Mouse (Mus musculus) olfactory bulb, adult 2 months (tissue): Measurements from ENCODE around the gene Sec14l1. TPM values are rescaled to one million over a fixed set of nuclear protein-coding genes. Genes with fewer than 3 reads are reported as not detected.
"Not testable (repeated sequence)": the region's sequence is repeated elsewhere in the genome, so short reads cannot be mapped to it uniquely, and the experiment has no call there.

Source experiments
- H3K27ac ChIP-seq: fragments of 200-500 bp; 2 replicates; pipeline ENCODE4 v1.5.1; 2012; ENCODE audit warnings: low read depth, low read length; ENCODE audit not compliant: insufficient read depth
- H3K4me1 ChIP-seq: fragments of 200-500 bp; 2 replicates; pipeline ENCODE4 v1.6.1; 2012; ENCODE audit warnings: low read length; ENCODE audit not compliant: control insufficient read depth, insufficient read depth
- H3K4me3 ChIP-seq: fragments of 200-500 bp; 2 replicates; pipeline ENCODE4 v1.5.1; 2012; ENCODE audit warnings: mild to moderate bottlenecking, low read depth, low read length, moderate library complexity; ENCODE audit not compliant: insufficient read depth
- CTCF ChIP-seq: fragments of 200-500 bp; IDR thresholded peaks from 2 replicates; pipeline ENCODE4 v1.5.1; 2012; ENCODE audit warnings: low read depth, mild to moderate bottlenecking, low read length, moderate library complexity; ENCODE audit not compliant: insufficient read depth
- POLR2A ChIP-seq: fragments of 200-500 bp; IDR thresholded peaks from 2 replicates; pipeline ENCODE4 v1.6.1; 2012; ENCODE audit warnings: mild to moderate bottlenecking, low read depth, low read length, moderate library complexity; ENCODE audit not compliant: insufficient read depth
- WGBS: fragments of 180-500 bp; shearing (Covaris S2); methylation state at CpG from one replicate; pipeline ENCODE4 v1.1.7; 2018; 5-methylcytosine and 5-hydroxymethylcytosine counted together
- polyA plus RNA-seq: library from polyadenylated mRNA; stranded (reverse); fragments of >200 nt; gene quantifications from 2 replicates; pipeline ENCODE4 v1.2.4, GENCODE M21; 2012; ENCODE audit warnings: low replicate concordance; ENCODE audit not compliant: missing spikeins, insufficient read depth, insufficient read length

The Sec14l1 gene
- not detected in 2 replicates for polyA plus RNA-seq

GRCm38 (mm10) chr11:117114592-117115345, at the start of gene Sec14l1:
Gene Sec14l1 (plus strand): TSS chr11:117115168.
- TF ChIP-seq POLR2A (peak; percentile 85), CTCF (no peak)
- Histone ChIP-seq H3K27ac (peak within 1 kb of the TSS; percentile 92), H3K4me3 (peak within 1 kb of the TSS; percentile 75), H3K4me1 (peaks cover 21% of the 10 kb centered on the region)
- 0% methylated on average over 64 of the region's 67 CpGs for WGBS

- 89% methylated on average over 5 of the region's 5 CpGs for WGBS
- peaks cover 22% of the 10 kb centered on the region for H3K4me1 ChIP-seq
These were observed 49.4 kb upstream of the Sec14l1 start for GRCm38 (mm10) chr11:117065602-117066001.

GRCm38 (mm10) chr11:117066738-117067137, 48.2 kb upstream of the Sec14l1 start:
- TF ChIP-seq CTCF (no peak), POLR2A (no peak)
- peaks cover 19% of the 10 kb centered on the region for H3K4me1 ChIP-seq
- no peak overlapping the region for H3K4me3 ChIP-seq
- WGBS: 66% methylated on average over 5 of the region's 5 CpGs
- no peak overlapping the region for H3K27ac ChIP-seq

More at GRCm38 (mm10) chr11:117065602-117066001, 49.4 kb upstream of the Sec14l1 start:
- H3K4me3 ChIP-seq, H3K27ac ChIP-seq: not testable (repeated sequence)

- 91% methylated on average over 1 of the region's 1 CpGs for WGBS
These were observed 46.6 kb upstream of the Sec14l1 start for GRCm38 (mm10) chr11:117068332-117068731.

GRCm38 (mm10) chr11:117069027-117069426, 45.9 kb upstream of the Sec14l1 start:
- no peak for TF ChIP-seq POLR2A
- no peak for TF ChIP-seq CTCF
- H3K4me1 ChIP-seq: peaks cover 5% of the 10 kb centered on the region; the same call in 1 of the 2 replicates
- 74% methylated on average over 3 of the region's 3 CpGs for WGBS

More at GRCm38 (mm10) chr11:117068332-117068731, 46.6 kb upstream of the Sec14l1 start:
- Histone ChIP-seq H3K4me3 (no peak overlapping the region), H3K4me1 (peaks cover 10% of the 10 kb centered on the region), H3K27ac (no peak overlapping the region)
- TF ChIP-seq POLR2A: no peak
- no peak for TF ChIP-seq CTCF

GRCm38 (mm10) chr11:117070711-117071110, 44.3 kb upstream of the Sec14l1 start:
- WGBS: 75% methylated on average over 7 of the region's 7 CpGs
- TF ChIP-seq CTCF: no peak
- Histone ChIP-seq H3K4me3 (no peak overlapping the region), H3K4me1 (peaks cover 4% of the 10 kb centered on the region; the same call in 1 of the 2 replicates), H3K27ac (no peak overlapping the region)

More at GRCm38 (mm10) chr11:117069027-117069426, 45.9 kb upstream of the Sec14l1 start:
- no peak overlapping the region for H3K27ac ChIP-seq
- no peak overlapping the region for H3K4me3 ChIP-seq

GRCm38 (mm10) chr11:117072128-117072527, 42.8 kb upstream of the Sec14l1 start:
- Histone ChIP-seq H3K4me1 (peaks cover 11% of the 10 kb centered on the region), H3K27ac (no peak overlapping the region), H3K4me3 (no peak overlapping the region)
- peak; percentile 97 for TF ChIP-seq CTCF
- TF ChIP-seq POLR2A: no peak
- WGBS: 2% methylated on average over 13 of the region's 13 CpGs

GRCm38 (mm10) chr11:117073426-117073825, 41.5 kb upstream of the Sec14l1 start:
- no peak overlapping the region for H3K27ac ChIP-seq
- no peak overlapping the region for H3K4me3 ChIP-seq
- peaks cover 18% of the 10 kb centered on the region for H3K4me1 ChIP-seq
- TF ChIP-seq CTCF (no peak), POLR2A (no peak)
- WGBS: 94% methylated on average over 9 of the region's 9 CpGs

GRCm38 (mm10) chr11:117076576-117077196, 38.3 kb upstream of the Sec14l1 start:
- H3K27ac ChIP-seq: peak overlapping the region; percentile 94
- H3K4me3 ChIP-seq: peak overlapping the region; percentile 91
- under 1% methylated on average over 54 of the region's 54 CpGs for WGBS

More at GRCm38 (mm10) chr11:117076576-117077196, 38.3 kb upstream of the Sec14l1 start:
- no peak; the same call in 1 of the 2 replicates for TF ChIP-seq POLR2A
- TF ChIP-seq CTCF: no peak
- peaks cover 38% of the 10 kb centered on the region for H3K4me1 ChIP-seq
